19 mouse cellular contexts compared by ENCODE assay signal in the genomic region with DNA sequence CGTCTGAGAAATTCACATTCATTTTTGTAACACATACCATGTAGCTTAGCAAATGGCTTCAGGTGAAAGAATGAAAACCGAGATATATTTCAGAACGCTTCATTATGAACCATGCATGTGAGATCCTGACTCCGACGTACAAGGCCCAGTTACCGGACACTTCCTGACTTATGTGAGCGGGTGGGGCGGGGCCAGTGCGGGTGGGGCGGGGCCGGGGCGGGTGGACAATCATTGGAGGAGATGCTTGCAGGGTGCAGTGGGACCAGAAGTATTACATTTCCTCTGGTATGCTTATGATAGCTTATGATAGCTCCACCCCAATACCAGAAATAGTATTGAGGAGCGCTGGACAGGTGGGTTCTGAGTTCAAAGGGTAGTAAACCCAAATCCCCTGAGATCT.
DNase-seq lines count a peak whose midpoint lies in the region; ATAC-seq and TF ChIP-seq lines count a peak whose summit lies in the region.
"Had no signal": no experiment of that assay in that cellular context is flagged by ENCODE, and none has a peak within 500 bp of the region (broad histone marks: within the 10 kb centered on the region; RNA-seq: fewer than 3 reads in every experiment).

No protein-coding gene starts in this region.

- 89% methylated on average over 13 of the region's 13 CpGs for WGBS in thymus, adult 2 months
- WGBS in liver, embryonic 16.5 days (ENCODE audit: insufficient replicate concordance) = 55% methylated on average over 13 of the region's 13 CpGs
- whole genome bisulfite sequencing in hindbrain, embryonic 10.5 days = 92% methylated on average over 13 of the region's 13 CpGs
- WGBS in hindbrain, embryonic 13.5 days = 93% methylated on average over 13 of the region's 13 CpGs

- 0 out of 2 replicates have a peak, but pooled peaks have one; percentile 46 for ATAC-seq in erythroid progenitor cell, adult 5-6 weeks (replicated peaks; ENCODE audit: low FRiP score, poor library complexity, severe bottlenecking)
- peak; percentile 64 for ATAC-seq in liver, embryonic 16.5 days (ENCODE audit: low read depth)
- ATAC-seq in hindbrain, embryonic 13.5 days (ENCODE audit: low FRiP score) = no peak
- ATAC-seq: CD4-positive, CD25-positive, alpha-beta regulatory T cell, adult 4 months; intestine, postnatal 0 days had no signal

- H3K36me3 ChIP-seq in thymus, adult 2 months (ENCODE audit: control insufficient read depth, insufficient read depth, low read length) = no peaks in the 10 kb centered on the region
- H3K36me3 ChIP-seq in liver, embryonic 16.5 days (ENCODE audit: control insufficient read depth, insufficient read depth) = no peaks in the 10 kb centered on the region
- H3K36me3 ChIP-seq in hindbrain, embryonic 10.5 days = no peaks in the 10 kb centered on the region
- no peaks in the 10 kb centered on the region for H3K36me3 ChIP-seq in hindbrain, embryonic 13.5 days
- H3K36me3 ChIP-seq: heart, embryonic 10.5 days; hindbrain, embryonic 15.5 days; limb, embryonic 15.5 days had no signal

- no peak overlapping the region for H3K9ac ChIP-seq in liver, embryonic 16.5 days (ENCODE audit: low read depth, low read length)
- H3K9ac ChIP-seq in hindbrain, embryonic 13.5 days = no peak overlapping the region
- H3K9ac ChIP-seq: hindbrain, embryonic 15.5 days; limb, embryonic 15.5 days had no signal

- TF ChIP-seq POLR2A in thymus, adult 2 months (IDR thresholded peaks at IDR 0.05; ENCODE audit: control insufficient read depth, extremely low read depth, insufficient read depth, low read length, poor library complexity) = no peak

- no peak overlapping the region for H3K4me3 ChIP-seq in thymus, adult 2 months (ENCODE audit: control insufficient read depth, insufficient read depth, low read length)
- no peak overlapping the region for H3K4me3 ChIP-seq in liver, embryonic 16.5 days (ENCODE audit: low read depth, low read length)
- no peak overlapping the region for H3K4me3 ChIP-seq in hindbrain, embryonic 10.5 days
- no peak overlapping the region for H3K4me3 ChIP-seq in hindbrain, embryonic 13.5 days
- H3K4me3 ChIP-seq: heart, embryonic 10.5 days; hindbrain, embryonic 15.5 days; layer of hippocampus, adult 2 months; limb, embryonic 15.5 days had no signal

- no peak for DNase-seq in thymus, adult 2 months
- no peak for DNase-seq in thymus, postnatal 10 days (ENCODE audit: low spot score in 2 of 2)
- DNase-seq in layer of hippocampus, postnatal 25 days (ENCODE audit: extremely low spot score in 1 of 2, low spot score in 1 of 2) = no peak
- DNase-seq in hindbrain, embryonic 10.5 days (ENCODE audit: low spot score) = no peak
- DNase-seq: adrenal gland, postnatal 14 days; cerebellum, adult 2 months; gastrocnemius, postnatal 36 days; heart, postnatal 14 days; lung, postnatal 10 days had no signal

- no peak for TF ChIP-seq CTCF in thymus, adult 2 months (IDR thresholded peaks at IDR 0.05; ENCODE audit: borderline replicate concordance, control insufficient read depth, extremely low read depth, insufficient read depth, low read length, poor library complexity)

- H3K9me3 ChIP-seq in liver, embryonic 16.5 days (replicated peaks; ENCODE audit: control insufficient read depth, low read length) = no peaks in the 10 kb centered on the region
- no peaks in the 10 kb centered on the region for H3K9me3 ChIP-seq in hindbrain, embryonic 10.5 days
- no peaks in the 10 kb centered on the region for H3K9me3 ChIP-seq in hindbrain, embryonic 13.5 days
- H3K9me3 ChIP-seq: heart, embryonic 10.5 days; hindbrain, embryonic 15.5 days; limb, embryonic 15.5 days had no signal

- peak overlapping the region; percentile 37 for H3K27ac ChIP-seq in thymus, adult 2 months (ENCODE audit: control insufficient read depth, insufficient read depth, low read length)
- no peak overlapping the region for H3K27ac ChIP-seq in liver, embryonic 16.5 days (ENCODE audit: low read length)
- H3K27ac ChIP-seq in hindbrain, embryonic 10.5 days = no peak overlapping the region
- H3K27ac ChIP-seq in hindbrain, embryonic 13.5 days = no peak overlapping the region
- H3K27ac ChIP-seq: heart, embryonic 10.5 days; hindbrain, embryonic 15.5 days; kidney, postnatal 0 days; layer of hippocampus, adult 2 months; limb, embryonic 15.5 days had no signal

- H3K4me2 ChIP-seq in liver, embryonic 16.5 days (ENCODE audit: low read depth, low read length) = peak overlapping the region; percentile 38
- H3K4me2 ChIP-seq in hindbrain, embryonic 13.5 days = no peak overlapping the region
- H3K4me2 ChIP-seq: hindbrain, embryonic 15.5 days; limb, embryonic 15.5 days had no signal

- peaks cover 47% of the 10 kb centered on the region for H3K4me1 ChIP-seq in thymus, adult 2 months (replicated peaks; ENCODE audit: control insufficient read depth, insufficient read depth, low read length)
- H3K4me1 ChIP-seq in liver, embryonic 16.5 days (ENCODE audit: control insufficient read depth, low read depth, low read length) = peaks cover 20% of the 10 kb centered on the region
- peaks cover 19% of the 10 kb centered on the region for H3K4me1 ChIP-seq in hindbrain, embryonic 10.5 days (replicated peaks)
- H3K4me1 ChIP-seq in hindbrain, embryonic 13.5 days (replicated peaks) = peaks cover 14% of the 10 kb centered on the region

- H3K27me3 ChIP-seq in thymus, adult 2 months (ENCODE audit: control insufficient read depth, insufficient read depth, low read length) = no peaks in the 10 kb centered on the region
- H3K27me3 ChIP-seq in liver, embryonic 16.5 days (ENCODE audit: control insufficient read depth, insufficient read depth, low read depth, low read length) = no peaks in the 10 kb centered on the region
- H3K27me3 ChIP-seq in hindbrain, embryonic 10.5 days (ENCODE audit: insufficient read depth, poor library complexity, severe bottlenecking) = no peaks in the 10 kb centered on the region
- H3K27me3 ChIP-seq in hindbrain, embryonic 13.5 days = no peaks in the 10 kb centered on the region
- H3K27me3 ChIP-seq: hindbrain, embryonic 15.5 days; limb, embryonic 15.5 days had no signal
